Mouse (Mus musculus): Measurements from ENCODE around the gene Inhbb. TPM values are rescaled to one million over a fixed set of nuclear protein-coding genes. Genes with fewer than 3 reads are reported as not detected.

Inhbb gene
- polyA plus RNA-seq, 1 experiment from 2014 or later = 0.36 TPM

- Histone ChIP-seq H3K4me1 (replicated peaks; ENCODE audit: control insufficient read depth, insufficient read depth, low read length) (no peaks in the 10 kb centered on the region), H3K4me3 (ENCODE audit: low read length) (no peak overlapping the region), H3K4me2 (ENCODE audit: low read depth, low read length) (no peak overlapping the region), H3K36me3 (ENCODE audit: control insufficient read depth, insufficient read depth, low read length) (no peaks in the 10 kb centered on the region), H3K27me3 (ENCODE audit: control insufficient read depth, insufficient read depth, low read depth, low read length) (no peaks in the 10 kb centered on the region), H3K27ac (ENCODE audit: low read length) (no peak overlapping the region), H3K9ac (ENCODE audit: low read length) (no peak overlapping the region), H3K9me3 (ENCODE audit: control insufficient read depth, low read length) (no peaks in the 10 kb centered on the region)
- ATAC-seq (ENCODE audit: low read depth) = no peak
- 63% methylated on average over 12 of the region's 12 CpGs for WGBS
Observed at GRCm38 (mm10) chr1:119367546-119367945, 54.5 kb downstream of the Inhbb start.

GRCm38 (mm10) chr1:119366315-119366714 is 55.7 kb downstream of the Inhbb start:
- H3K4me1 ChIP-seq (replicated peaks; ENCODE audit: control insufficient read depth, insufficient read depth, low read length) = no peaks in the 10 kb centered on the region
- no peaks in the 10 kb centered on the region for H3K27me3 ChIP-seq (ENCODE audit: control insufficient read depth, insufficient read depth, low read depth, low read length)
- no peak overlapping the region for H3K4me3 ChIP-seq (ENCODE audit: low read length)
- H3K4me2 ChIP-seq (ENCODE audit: low read depth, low read length) = no peak overlapping the region
- H3K9me3 ChIP-seq (ENCODE audit: control insufficient read depth, low read length) = 0 out of 2 replicates have a peak, but pooled peaks cover 2% of the 10 kb centered on the region
- H3K27ac ChIP-seq (ENCODE audit: low read length) = no peak overlapping the region
- H3K9ac ChIP-seq (ENCODE audit: low read length) = no peak overlapping the region
- WGBS = 51% methylated on average over 6 of the region's 6 CpGs
- no peak for ATAC-seq (ENCODE audit: low read depth)
- no peaks in the 10 kb centered on the region for H3K36me3 ChIP-seq (ENCODE audit: control insufficient read depth, insufficient read depth, low read length)

Other genes starting within 250 kb of the Inhbb start
- 252 TPM in 2 replicates for gene Ralb, start 82.5 kb upstream of the Inhbb start, polyA plus RNA-seq (2015; fragmentation: Nextera tagmentation; extraction: Ambion mirVana)
- 30.6 and 32.7 TPM in 2 replicates for gene Tmem185b, start 103.9 kb upstream of the Inhbb start, polyA plus RNA-seq (2015; fragmentation: Nextera tagmentation; extraction: Ambion mirVana)
- 43.7 and 47.7 TPM in 2 replicates for gene Epb41l5, start 226.8 kb upstream of the Inhbb start, polyA plus RNA-seq (2015; fragmentation: Nextera tagmentation; extraction: Ambion mirVana)